Mouse (Mus musculus): ENCODE measurements around the gene Map2k3. TPM values are rescaled to one million over a fixed set of nuclear protein-coding genes. Genes with fewer than 3 reads are reported as not detected.
"Not testable (repeated sequence)": the region's sequence is repeated elsewhere in the genome, so short reads cannot be mapped to it uniquely, and the experiment has no call there.

Gene Map2k3
- 10 to 100 TPM; 16.7 to 17.3 TPM for total RNA-seq (2021)

DNA sequence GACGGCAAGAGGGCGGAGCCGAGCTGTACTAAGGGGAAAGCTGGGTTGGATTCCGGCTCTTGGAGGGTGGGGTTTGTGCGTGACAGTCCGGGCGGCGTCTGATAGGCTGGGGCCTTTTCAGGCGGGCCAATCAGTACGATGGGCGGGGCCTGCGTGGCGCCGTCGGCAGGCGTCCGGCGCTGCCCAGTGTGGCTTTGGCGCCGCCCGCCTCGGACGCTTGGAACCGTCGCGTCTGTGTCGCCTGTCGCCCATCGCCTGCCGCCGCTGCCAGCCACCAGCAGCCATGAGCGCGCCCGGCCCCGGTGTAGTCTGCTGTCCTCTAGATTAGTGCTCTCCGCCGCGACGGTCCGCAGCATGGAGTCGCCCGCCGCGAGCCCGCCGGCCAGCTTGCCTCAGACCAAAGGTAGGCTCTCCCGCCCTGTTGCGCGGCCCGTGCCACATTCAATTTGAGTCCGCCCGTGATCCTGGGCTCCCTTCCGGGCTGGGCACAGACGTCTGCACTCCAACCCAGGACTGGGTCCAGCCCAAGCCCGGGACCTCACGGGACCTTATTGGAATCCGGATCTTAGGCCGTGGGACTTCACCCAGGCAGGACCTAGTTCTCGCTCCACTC, at the start of gene Map2k3:
Gene Map2k3, plus strand, starts transcription at position 165 of the 613 bp plus-strand sequence.
- intact Hi-C loops (cut with DNase I), result no loop called here

GRCm38 (mm10) chr11:60882386-60882785, 49.4 kb upstream of the Map2k3 start:
- intact Hi-C loops (cut with DNase I), result no loop called here
- DNase-seq, result no peak

More for the DNA sequence above, at the start of gene Map2k3:
- DNase-seq, result peak; percentile 98

DNA sequence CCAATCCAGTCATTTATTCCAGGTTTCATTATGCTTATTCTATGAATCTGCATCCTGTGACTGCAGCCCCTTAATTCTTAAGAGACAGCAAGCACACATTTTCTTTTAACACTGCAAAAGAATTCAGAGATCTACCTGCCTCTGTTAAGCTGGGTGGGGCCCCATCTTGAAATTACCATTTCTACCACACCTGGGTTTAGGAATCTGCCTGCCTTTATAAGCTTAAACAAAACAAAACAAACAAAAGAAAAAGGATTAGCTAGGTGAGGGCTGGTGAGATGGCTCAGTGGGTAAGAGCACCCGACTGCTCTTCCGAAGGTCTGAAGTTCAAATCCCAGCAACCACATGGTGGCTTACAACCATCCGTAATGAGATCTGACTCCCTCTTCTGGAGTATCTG, 44.8 kb upstream of the Map2k3 start:
- DNase-seq; intact Hi-C loops (cut with DNase I): not testable (repeated sequence)

- no peak for DNase-seq
- intact Hi-C loops (cut with DNase I), result no loop called here
Observed at GRCm38 (mm10) chr11:60889861-60890260, 42.0 kb upstream of the Map2k3 start.

GRCm38 (mm10) chr11:60890286-60890685, 41.5 kb upstream of the Map2k3 start:
- intact Hi-C loops (cut with DNase I), result no loop called here
- no peak for DNase-seq

- intact Hi-C loops (cut with DNase I), result no loop called here
- no peak for DNase-seq
Observed at GRCm38 (mm10) chr11:60890744-60891143, 41.1 kb upstream of the Map2k3 start.

DNA sequence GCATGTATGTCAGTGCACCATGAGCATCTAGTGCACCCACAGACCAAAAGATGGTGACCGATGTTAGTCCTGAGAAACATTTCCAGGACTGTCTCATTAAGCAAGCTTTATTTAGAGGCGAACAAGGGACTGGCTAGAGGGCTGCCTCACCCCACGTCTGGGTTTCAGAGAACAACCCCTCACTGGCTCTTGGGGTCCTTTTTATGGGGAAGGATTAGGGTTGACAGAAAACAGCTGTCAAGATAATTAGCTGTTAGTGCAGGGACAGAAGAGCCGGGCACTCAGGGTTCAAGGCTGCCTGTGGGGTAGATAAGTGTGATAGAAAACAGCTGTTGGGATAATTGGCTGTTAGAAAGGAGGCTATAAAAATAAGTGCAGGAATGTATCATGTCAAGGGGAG, 35.9 kb upstream of the Map2k3 start:
- DNase-seq, result no peak
- intact Hi-C loops (cut with DNase I), result no loop called here

DNA sequence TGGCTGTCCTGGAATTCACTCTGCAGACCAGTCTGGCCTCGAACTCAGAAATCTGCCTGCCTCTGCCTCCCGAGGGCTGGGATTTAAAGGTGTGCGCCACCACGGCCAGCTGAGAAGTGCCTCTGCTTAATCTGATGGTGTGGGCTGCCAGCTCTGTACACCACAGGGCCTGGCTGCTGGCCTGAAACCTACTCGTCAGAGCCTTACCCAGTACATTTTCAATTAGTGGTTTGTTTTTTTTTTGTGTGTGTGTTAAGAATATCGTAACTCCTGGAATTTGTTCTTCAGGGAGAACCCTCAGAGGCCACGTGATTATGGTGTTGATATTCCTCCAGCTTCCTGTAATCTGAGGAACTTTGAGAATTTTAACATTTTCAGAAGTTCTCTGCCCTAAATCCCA, 29.8 kb upstream of the Map2k3 start:
- DNase-seq, result no peak
- intact Hi-C loops (cut with DNase I), result no loop called here

DNA sequence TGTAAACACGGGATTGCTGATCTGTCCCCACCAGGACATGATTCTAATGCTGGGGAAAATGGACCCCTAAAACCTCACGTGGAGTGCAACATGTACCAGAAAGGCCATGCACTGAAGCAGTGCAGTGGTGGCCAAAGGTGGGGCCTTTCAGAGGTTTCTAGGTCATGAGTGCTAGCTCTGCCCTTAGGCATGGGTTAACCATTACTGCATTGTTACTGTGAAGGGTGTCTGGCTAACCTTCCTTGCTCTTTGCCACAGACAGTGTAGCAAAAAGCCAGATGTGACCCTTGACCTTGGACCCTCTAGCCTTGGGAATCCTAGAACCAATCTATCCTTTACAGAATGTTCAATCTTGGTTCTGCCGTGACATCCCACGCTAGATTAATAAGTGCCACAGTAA, 29.3 kb upstream of the Map2k3 start:
- intact Hi-C loops (cut with DNase I), result no loop called here
- DNase-seq, result no peak

DNA sequence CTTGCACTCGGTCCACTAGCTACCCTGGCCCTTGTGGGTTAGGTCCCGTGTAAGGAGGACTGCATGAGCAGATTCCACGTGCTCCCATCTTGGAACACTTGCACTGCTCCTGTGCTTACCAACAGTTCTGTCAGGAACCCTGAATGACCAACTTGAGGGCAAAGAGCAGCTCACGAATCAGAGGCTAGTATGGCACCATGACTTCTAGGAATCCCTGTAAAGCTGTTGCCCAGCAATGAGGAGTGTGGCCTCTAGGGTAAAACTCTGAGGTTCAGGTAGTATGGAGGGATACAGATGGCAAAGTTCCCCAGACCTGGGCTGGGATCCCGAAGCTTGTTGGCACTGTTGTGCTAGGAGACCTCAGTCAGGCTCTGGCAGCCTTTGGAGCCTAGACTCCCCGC, 28.2 kb upstream of the Map2k3 start:
- intact Hi-C loops (cut with DNase I), result no loop called here
- no peak for DNase-seq

GRCm38 (mm10) chr11:60905407-60906120, 26.3 kb upstream of the Map2k3 start:
- intact Hi-C loops (cut with DNase I), result no loop called here
- DNase-seq, result no peak

DNA sequence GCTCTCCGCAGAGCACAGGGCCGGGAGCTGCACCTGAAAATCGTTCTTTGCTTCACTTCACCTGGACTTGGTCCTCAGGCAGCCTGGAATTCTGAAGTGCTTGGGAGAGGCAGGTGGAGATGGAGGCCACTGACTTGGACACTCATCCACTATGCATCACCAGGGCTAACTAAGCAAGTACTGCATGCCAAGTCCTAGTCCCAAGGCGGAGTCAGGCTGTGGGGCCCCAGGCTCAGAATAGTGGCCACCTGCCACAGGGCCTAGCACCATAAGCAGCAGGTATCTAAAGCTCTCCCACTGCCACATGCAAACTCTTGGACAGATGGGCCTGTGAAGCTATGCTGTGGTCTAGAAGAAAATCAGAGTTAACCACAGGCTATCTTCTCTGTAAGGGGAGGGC, 25.4 kb upstream of the Map2k3 start:
- intact Hi-C loops (cut with DNase I), result no loop called here
- no peak for DNase-seq

- intact Hi-C loops (cut with DNase I), result no loop called here
- DNase-seq, result no peak
Observed at GRCm38 (mm10) chr11:60908073-60908472, 23.8 kb upstream of the Map2k3 start.

DNA sequence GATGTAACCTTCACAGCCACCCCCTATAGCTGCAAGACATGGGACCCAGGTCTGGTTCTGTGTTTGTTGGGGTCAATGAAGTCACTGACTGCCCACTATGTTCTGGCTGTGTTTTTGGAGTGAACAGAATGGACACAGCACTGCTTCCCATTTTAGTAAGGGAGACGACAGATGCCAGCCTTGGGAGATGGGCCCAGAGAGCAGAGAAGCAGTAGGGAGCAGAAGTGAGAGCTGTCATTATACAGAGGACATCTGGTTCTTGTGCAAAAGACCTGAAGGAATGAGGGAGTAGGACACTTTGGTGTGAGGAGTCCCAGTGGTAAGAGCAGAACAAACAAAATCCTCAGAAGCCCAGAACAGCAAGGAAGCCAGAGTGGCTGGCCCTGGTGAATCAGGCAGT, 22.2 kb upstream of the Map2k3 start:
- DNase-seq, result no peak
- intact Hi-C loops (cut with DNase I), result no loop called here

DNA sequence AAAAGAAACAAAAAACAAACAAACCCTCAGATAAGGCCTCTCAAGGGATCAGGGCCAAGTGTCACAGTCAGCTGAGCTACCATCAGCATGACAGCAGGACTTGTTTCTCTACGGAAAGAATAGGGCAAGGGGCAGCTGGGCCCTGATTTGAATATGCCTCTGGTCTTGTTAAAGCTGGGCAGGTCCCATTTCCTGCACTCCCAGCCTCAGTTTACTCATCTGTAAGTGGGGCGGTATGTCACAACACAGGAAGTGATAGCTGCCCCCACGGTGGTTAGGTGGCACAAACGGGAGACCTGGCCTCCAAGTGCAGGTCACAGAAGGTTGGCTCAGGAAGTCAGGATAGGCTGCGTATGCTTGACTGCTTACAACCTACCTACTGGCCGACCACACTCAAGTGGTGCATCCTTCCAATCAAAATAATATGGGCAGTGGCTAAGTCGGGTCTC, 19.3 kb upstream of the Map2k3 start:
- DNase-seq, result no peak
- intact Hi-C loops (cut with DNase I), result no loop called here

- intact Hi-C loops (cut with DNase I), result no loop called here
- peak; percentile 93 for DNase-seq
Observed at GRCm38 (mm10) chr11:60913301-60914196, 18.3 kb upstream of the Map2k3 start.

DNA sequence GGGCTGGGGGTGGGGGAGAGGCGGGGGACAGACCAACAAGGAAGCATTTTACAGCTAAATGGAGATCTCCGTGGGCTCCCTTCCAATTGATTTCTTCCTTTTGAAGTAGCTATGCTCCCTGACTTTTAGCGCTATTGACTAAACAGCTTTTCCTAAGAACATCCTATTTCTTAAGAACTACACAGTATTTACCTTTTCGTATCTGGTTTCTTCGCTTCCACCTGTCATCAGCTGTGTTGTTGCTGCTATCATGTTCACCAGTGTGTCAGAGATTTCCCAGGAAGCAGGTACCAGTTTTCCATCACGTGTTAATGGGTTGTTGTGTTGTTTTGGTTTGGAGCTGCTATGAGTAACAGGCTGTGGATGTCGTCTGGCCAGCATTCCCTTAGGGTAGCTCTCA, 17.3 kb upstream of the Map2k3 start, which contains the start of gene Natd1:
Gene Natd1, minus strand, starts transcription at position 260 of the 400 bp plus-strand sequence.
- intact Hi-C loops (cut with DNase I), result no loop called here
- no peak for DNase-seq

- DNase-seq, result no peak
- intact Hi-C loops (cut with DNase I), result no loop called here
Observed at GRCm38 (mm10) chr11:60915201-60915600, 16.6 kb upstream of the Map2k3 start.

DNA sequence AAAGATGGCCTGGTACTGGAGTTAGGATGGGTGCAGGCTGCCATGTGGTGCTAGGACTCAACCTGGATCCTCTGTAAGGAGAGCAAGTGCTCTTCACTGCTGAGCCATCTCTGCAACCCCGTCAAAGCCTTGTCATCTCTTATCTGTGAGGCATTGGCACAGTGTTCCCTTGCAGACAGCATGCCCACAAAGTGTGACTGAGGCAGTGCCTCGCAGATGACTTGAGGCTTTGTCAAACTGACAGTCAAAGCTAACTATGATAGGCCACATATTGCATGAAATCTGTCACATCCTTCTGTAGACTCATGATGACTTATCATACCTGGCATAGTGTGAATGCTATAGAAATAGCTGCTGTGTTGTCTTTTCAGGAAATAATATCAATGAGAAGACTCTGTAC, 11.8 kb upstream of the Map2k3 start:
- DNase-seq, result no peak

DNA sequence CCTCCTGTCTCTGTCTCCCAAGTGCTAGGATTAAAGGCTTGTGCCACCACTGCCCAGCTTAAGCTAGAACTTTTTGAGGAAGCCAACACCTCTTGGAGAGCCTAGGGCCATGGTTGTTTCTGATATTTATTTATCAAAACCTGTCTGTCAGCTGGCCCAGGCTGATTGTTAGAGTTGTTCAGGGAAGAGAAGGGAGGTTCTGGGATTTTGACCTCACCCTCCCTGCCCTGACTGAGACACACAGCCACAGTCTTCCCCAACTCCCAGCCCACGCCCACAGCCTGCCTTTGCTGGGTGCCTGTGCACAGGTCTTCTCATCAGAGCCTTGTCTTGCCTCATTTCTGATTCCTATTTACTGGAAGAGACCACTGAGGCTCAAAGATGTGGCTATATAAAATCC, 9.6 kb upstream of the Map2k3 start:
- intact Hi-C loops (cut with DNase I), result no loop called here
- no peak for DNase-seq

More for the DNA sequence above, 11.8 kb upstream of the Map2k3 start:
- intact Hi-C loops (cut with DNase I), result no loop called here

- intact Hi-C loops (cut with DNase I), result no loop called here
- DNase-seq, result no peak
Observed at GRCm38 (mm10) chr11:60922964-60923363, 8.9 kb upstream of the Map2k3 start.
